Mouse (Mus musculus): ENCODE measurements at regions not wholly inside any gene's neighbourhood (a gene's known extent, or its start where the extent isn't known, plus 50 kb on each side); places are given as distances from the start of the nearest gene placed in this dataset.

GRCm38 (mm10) chr7:83482671-83483304, 101.9 kb upstream of the Tmc3 start:
- TF ChIP-seq CTCF (IDR thresholded peaks at IDR 0.05 in 2 of 3, conservative IDR thresholded peaks at IDR 0.05 in 1 of 3; ENCODE audit: control insufficient read depth in 1 of 3, insufficient read depth in 1 of 3, low read depth in 2 of 3, low read length in 3 of 3, poor library complexity in 1 of 3, severe bottlenecking in 1 of 3) (no peak), ZMIZ1 (IDR thresholded peaks at IDR 0.05; ENCODE audit: low read depth, low read length) (no peak), KAT2A (conservative IDR thresholded peaks at IDR 0.05; ENCODE audit: low read depth, low read length) (no peak), USF2 (IDR thresholded peaks at IDR 0.05; ENCODE audit: borderline replicate concordance in 1 of 2, insufficient read depth in 1 of 2, low read depth in 1 of 2, low read length in 2 of 2) (no peak), POLR2AphosphoS2 (IDR thresholded peaks at IDR 0.05; ENCODE audit: low read length) (no peak), EP300 (IDR thresholded peaks at IDR 0.05; ENCODE audit: low read depth in 1 of 2, low read length in 2 of 2) (no peak), ETS1 (IDR thresholded peaks at IDR 0.05; ENCODE audit: low read depth, low read length) (no peak), POLR2A (IDR thresholded peaks at IDR 0.05; ENCODE audit: control insufficient read depth in 1 of 2, insufficient read depth in 1 of 2, low read depth in 1 of 2, low read length in 2 of 2, poor library complexity in 1 of 2) (no peak), CHD1 (IDR thresholded peaks at IDR 0.05; ENCODE audit: low read depth, low read length) (no peak), GABPA (IDR thresholded peaks at IDR 0.05; ENCODE audit: low read depth, low read length) (no peak), TAL1 (IDR thresholded peaks at IDR 0.05; ENCODE audit: low read length) (no peak), RAD21 (IDR thresholded peaks at IDR 0.05; ENCODE audit: low read depth, low read length) (no peak), E2F4 (IDR thresholded peaks at IDR 0.05; ENCODE audit: borderline replicate concordance, low read depth, low read length) (no peak)
